Mouse (Mus musculus) activated CD4-positive, CD25-positive, alpha-beta regulatory T cell, adult 9 weeks (primary cell): ENCODE measurements around the gene Olfr1093. TPM values are rescaled to one million over a fixed set of nuclear protein-coding genes. Genes with fewer than 3 reads are reported as not detected.

ENCODE experiments used
- polyA plus RNA-seq: library from polyadenylated mRNA; unstranded; fragments of 100-300 nt; shearing (Covaris generic); gene quantifications from one replicate; pipeline ENCODE4 v1.2.1, GENCODE M21; 2017

Gene Olfr1093
- not detected for polyA plus RNA-seq

DNA sequence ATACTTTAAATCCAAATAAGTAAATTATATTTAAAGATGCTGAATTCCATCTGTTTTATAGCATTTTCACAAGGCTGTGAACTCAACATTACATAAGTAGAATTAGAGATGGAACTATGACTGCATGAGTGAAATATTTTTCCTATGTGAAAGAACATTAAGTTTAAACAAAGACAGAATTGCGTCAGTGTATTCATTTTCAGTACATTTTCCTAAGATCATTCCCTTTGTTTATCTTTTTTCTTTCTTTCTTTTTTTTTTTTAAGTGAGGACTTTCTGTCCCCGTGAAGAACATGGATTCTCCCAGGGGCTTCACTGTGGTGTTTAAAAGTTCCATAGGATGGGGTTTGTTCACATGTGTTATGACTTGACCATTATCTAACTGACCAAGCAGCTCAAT lies at the start of gene Olfr1093:
Gene Olfr1093 (plus strand): TSS at position 301 of the 400 bp plus-strand sequence.

DNA sequence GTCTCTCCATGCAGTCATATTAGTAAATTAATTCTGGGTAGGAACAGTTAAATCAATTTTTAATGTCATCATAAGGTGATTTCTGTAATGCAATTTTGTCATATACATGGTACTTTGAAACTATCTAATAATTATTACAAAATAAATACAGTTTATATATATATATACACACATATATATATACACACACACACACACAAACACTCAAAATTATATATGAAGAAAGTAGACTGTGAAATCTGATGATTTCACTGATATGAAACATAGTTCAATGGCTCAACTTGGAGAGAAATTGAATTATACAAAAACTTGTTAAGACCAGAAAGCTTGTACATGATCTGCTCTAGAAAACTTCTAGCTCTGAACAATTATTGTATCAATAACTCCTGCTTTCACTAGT lies 48.7 kb upstream of the Olfr1093 start, which contains the start of gene Olfr1089:
Gene Olfr1089 (minus strand): TSS at position 101 of the 400 bp plus-strand sequence.

DNA sequence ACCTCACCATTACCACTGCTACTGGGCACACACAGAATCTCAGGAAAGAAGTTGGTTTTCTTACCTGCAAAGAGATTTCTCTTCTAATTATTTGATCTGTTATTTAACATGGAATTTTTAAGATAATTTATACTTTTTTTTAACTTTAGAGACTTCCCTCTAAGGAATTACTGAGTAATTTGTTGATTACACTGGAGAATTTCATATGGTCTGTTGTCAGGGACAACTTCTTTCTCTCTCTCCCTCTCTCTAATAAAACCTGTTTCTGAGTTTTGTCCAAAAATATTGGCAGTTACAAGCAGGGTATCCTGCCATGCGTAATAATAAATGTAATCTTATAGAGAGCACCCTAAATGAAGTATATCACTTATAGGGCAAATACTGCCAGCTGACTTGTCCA lies 23.4 kb upstream of the Olfr1093 start, which contains the start of gene Olfr1090:
Gene Olfr1090 (minus strand): TSS at position 101 of the 400 bp plus-strand sequence.

DNA sequence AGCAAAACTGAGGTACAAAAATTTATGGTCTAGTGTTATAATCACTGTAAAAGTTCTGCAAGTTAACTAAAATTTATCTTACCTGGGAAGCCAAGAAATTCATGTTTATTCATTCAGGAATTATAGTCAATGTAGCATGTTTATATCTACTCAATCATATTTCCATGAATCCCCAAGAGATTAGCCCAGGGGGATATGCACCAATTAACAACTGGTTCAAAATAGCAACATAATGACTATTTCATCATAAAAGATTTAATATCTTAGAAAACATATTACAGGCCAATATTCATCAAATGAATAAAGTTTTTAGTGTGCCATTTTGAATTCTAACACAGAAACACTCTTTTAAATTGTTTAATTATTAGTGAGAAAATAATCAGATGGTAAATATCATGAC lies 27.6 kb downstream of the Olfr1093 start, which contains the start of gene Olfr141:
Gene Olfr141 (minus strand): TSS at position 101 of the 400 bp plus-strand sequence.

DNA sequence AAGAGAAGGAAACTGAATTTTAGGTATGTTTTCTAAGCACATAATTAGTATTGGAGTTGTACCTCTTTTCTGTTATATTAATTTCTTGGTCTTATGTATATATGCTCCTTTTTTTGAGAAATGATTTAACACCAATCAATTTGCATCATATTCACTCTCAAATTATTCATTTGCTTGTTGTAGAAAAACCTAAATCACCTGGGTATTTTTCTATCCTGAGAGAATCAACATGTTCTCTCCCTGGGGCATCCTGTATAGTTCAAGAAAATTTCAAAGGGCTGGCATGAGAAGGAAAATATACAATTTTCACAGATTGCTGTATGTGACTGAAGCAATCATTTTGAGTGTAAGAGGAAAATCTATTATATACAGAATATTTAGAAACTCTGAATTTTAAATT lies 42.1 kb downstream of the Olfr1093 start, which contains the start of gene Olfr1094:
Gene Olfr1094 (plus strand): TSS at position 301 of the 400 bp plus-strand sequence.

Other genes with a start within 250 kb of the Olfr1093 start
- gene Olfr1079, start 240.0 kb upstream of the Olfr1093 start, polyA plus RNA-seq: not detected
- gene Olfr1080, start 224.2 kb upstream of the Olfr1093 start, polyA plus RNA-seq: not detected
- not detected for gene Olfr1082, start 183.5 kb upstream of the Olfr1093 start, polyA plus RNA-seq
- gene Olfr1084, start 142.8 kb upstream of the Olfr1093 start, polyA plus RNA-seq: not detected
- not detected for gene Olfr1085, start 120.5 kb upstream of the Olfr1093 start, polyA plus RNA-seq
- not detected for gene Olfr1086, start 102.4 kb upstream of the Olfr1093 start, polyA plus RNA-seq
- not detected for gene Olfr1087, start 84.1 kb upstream of the Olfr1093 start, polyA plus RNA-seq
- gene Olfr1089, start 48.8 kb upstream of the Olfr1093 start, polyA plus RNA-seq: not detected
- gene Olfr1090, start 23.5 kb upstream of the Olfr1093 start, polyA plus RNA-seq: not detected
- not detected for gene Olfr141, start 27.5 kb downstream of the Olfr1093 start, polyA plus RNA-seq
- not detected for gene Olfr1094, start 42.2 kb downstream of the Olfr1093 start, polyA plus RNA-seq
- gene Olfr1095, start 69.2 kb downstream of the Olfr1093 start, polyA plus RNA-seq: not detected
- gene Gm13723, start 92.3 kb downstream of the Olfr1093 start, polyA plus RNA-seq: not detected
- not detected for gene Olfr1097, start 109.7 kb downstream of the Olfr1093 start, polyA plus RNA-seq
- not detected for gene Olfr1098, start 142.1 kb downstream of the Olfr1093 start, polyA plus RNA-seq
- gene Olfr1099, start 178.2 kb downstream of the Olfr1093 start, polyA plus RNA-seq: not detected
- gene Olfr1100, start 197.5 kb downstream of the Olfr1093 start, polyA plus RNA-seq: not detected
- gene Olfr1101, start 208.7 kb downstream of the Olfr1093 start, polyA plus RNA-seq: not detected
- gene Olfr1102, start 215.9 kb downstream of the Olfr1093 start, polyA plus RNA-seq: not detected
- gene Olfr1104, start 244.6 kb downstream of the Olfr1093 start, polyA plus RNA-seq: not detected